Mouse (Mus musculus) adrenal gland, postnatal 10 days (tissue): ENCODE measurements around the gene Sugp1. TPM values are rescaled to one million over a fixed set of nuclear protein-coding genes. Genes with fewer than 3 reads are reported as not detected.
"Not testable (repeated sequence)": the region's sequence is repeated elsewhere in the genome, so short reads cannot be mapped to it uniquely, and the experiment has no call there.

Experiments
- DNase-seq: peaks from one replicate; pipeline ENCODE4 v3.0.0; 2021; ENCODE audit warnings: mixed read lengths
- long read RNA-seq, 2 experiments: library from polyadenylated mRNA; stranded (forward); transcript quantifications; one replicate each; pipeline ENCODE4 v2.0.0; 2021
- total RNA-seq, 2 experiments: library from RNA; stranded (reverse); gene quantifications; 2 replicates each; pipeline ENCODE4 v1.2.3; 2021

Gene Sugp1
- 10 to 100 TPM; 24.1 to 29.7 TPM for total RNA-seq
- long read RNA-seq, experiment 1, transcript Sugp1-201 (14 exons, 2,681 nt), result major isoform, 18 of 29 reads
- long read RNA-seq, experiment 1, partial matches to known transcripts, result 9 of 29 reads
- long read RNA-seq, experiment 1, other reads (novel, unspliced or antisense), result 2 of 29 reads
- long read RNA-seq, experiment 2, transcript Sugp1-201 (14 exons, 2,681 nt), result major isoform, 8 of 14 reads
- long read RNA-seq, experiment 2, partial matches to known transcripts, result 3 of 14 reads
- long read RNA-seq, experiment 2, other reads (novel, unspliced or antisense), result 3 of 14 reads

DNA sequence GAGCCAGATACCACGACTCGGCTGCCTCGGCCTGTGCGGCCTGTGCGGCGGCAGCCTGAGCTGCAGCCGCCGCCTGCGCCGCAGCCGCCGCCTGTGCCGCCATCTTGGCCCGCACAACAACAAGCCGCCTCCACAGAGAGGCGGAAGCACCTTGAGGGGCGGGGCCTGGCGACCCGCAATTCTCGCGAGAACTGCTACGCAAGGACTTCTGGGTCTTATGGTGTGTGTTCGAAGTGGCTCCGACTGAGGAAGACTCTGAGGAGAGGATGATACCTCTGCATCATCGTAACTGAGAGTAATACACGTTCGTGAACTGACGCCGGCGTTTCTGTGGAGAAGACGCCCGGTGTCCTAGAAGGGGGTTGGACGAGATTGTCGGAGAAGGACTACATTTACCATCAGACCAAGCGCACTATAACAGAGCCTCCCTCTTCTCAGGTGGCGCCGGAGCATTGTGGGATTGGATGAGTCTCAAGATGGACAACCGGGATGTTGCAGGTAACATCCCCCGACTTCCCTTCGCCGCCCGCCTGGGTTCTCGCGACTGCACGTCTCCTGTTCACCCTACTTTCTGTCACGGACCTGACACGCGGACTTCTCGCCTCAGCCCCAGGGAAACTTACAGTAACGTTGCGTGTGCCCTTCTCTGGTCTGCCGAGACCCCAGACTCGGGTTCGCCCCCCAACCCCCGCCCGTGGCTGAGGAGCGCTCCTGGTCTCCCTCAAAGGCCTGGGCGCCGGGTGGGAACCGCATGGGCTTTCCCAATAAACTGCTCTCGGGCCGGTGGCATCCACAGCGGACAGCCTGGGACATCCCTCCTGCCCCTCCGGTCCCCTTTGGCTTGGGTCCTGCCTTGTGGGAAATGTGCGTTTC, at the start of gene Sugp1, which contains the start of gene Mau2:
Gene Sugp1, plus strand, starts transcription at position 231 of the 873 bp plus-strand sequence.
Gene Mau2, minus strand, starts transcription at position 152 of the 873 bp plus-strand sequence.
- peak; percentile 97 for DNase-seq

DNA sequence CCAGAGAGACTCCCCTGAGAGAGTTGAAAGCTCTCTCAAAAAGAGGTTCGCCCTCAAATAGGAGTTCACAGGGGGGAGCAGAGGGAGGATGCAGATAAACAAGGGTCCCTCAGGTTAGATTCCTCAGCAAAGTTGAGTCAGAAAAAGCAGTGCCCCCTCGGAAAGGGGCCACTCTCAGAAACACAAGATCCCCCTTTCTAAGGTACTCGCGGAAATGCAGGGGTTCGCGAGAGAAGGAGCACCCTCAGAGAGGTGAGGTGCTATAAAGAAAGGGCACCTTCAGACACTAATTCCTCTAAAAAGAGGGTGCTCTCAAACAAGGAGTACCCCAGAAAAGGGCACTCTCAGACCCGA, 47.2 kb upstream of the Sugp1 start:
- DNase-seq, result no peak

DNA sequence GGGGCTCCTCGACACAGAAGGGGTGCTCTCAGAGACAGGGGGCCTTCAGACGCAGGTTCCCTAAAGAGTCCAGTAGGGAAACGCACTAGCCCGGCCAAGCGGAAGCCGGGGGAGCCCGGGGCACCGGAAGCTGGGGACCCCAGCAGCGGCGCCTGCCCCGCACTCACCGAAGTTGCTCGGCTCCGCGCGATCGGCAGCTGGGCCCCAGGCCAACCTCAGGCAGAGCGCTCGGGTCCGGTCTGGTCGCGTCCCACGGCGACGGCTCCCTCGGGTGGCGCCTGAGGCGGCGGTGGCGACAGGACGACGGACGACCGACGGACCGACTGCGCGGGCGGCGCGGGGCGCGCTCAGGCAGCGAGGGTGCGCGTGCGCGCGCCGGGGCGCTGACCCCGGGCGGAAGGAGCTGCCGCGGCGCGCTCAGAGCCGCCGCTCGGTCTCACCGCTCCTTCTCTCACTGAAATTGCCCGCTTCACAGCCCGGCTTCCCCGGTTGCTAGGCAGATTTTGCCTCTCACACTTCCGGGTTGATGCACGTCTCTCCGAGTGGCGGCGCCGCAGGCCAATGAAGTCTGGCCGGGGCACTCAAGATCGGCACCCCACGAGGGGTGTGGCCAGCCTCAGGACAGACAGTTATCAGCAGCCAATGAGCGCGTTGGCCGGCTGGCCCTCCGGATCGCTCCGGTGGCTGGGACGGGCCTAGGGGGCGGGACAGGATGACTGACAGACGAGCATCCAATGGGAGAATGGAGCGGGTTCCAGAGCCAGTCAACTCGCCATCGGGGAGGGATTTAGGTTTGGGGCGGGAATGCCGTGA, 46.6 kb upstream of the Sugp1 start, which contains the start of gene Gatad2a:
Gene Gatad2a, minus strand, starts transcription at position 609 of the 813 bp plus-strand sequence.
- peak; percentile 100 for DNase-seq

DNA sequence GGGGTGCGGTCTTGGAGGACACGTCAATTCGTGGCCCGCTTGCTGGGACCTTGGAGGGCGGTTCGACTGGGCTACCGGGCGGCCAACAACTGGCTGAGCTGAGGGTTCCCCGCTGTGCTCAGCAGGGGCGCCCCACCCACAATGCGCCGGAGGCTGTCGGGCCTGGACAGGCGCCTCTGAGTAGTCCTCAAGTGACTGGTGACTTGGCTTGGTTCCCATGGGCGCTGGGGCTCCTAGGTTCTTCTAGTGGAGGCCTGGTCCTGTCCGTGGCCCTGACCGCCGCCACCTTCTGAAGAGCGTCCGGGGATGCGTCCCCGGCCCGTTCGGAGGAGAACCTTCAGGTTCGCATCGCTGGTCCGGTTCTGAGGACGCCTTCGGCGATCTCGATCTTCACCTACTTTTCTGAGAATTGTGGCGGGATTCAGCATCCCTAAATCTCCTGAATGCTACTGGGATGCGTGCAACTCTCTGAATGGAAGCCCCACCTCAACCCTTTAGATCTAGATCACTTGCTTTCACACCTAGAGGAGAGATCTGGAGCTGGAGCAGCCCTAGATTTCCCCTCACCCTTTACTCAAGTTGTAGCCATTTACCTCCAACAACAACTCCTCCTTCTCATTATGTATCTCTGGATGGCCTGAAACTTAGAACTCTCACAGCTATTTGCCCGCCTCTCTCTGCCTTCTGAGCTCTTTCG, 45.9 kb upstream of the Sugp1 start:
- no peak for DNase-seq

DNA sequence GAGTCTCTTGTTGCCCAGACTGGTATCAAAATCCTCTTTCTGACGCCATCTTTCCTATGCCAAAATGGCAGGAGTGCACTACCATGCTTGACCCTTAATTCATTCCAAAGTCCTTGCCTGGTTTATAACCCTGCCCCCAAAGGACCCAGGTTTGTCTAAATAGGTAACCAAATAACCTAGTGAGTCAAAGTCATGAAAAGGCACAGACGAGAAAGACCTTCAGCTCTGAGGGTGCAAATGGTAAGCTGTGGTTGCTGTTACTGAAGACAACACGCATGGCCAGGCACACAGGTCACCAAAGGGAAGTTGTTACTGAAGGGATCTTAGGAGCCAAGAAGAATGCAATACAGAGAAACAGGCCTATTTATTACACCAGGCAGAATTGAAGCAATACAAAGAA, 43.9 kb upstream of the Sugp1 start:
- DNase-seq, result no peak

DNA sequence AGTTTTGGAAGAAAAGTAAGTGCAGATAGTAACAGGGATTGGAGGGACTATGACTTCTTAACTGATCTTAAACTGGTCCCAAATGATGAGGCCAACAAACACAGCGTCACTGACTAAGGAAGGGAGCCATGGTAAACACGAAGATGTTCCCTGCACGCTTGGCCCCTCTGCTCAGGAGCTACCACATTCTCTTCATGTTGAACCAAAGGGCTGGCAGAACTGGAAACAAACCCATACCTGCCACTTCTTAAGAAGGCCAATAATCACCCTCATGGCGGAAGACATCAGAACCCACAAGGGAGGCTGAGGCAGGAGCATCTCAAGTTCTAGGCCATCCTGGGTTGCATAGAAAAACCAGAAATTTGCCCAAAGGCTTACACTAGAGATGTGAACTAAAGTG, 43.4 kb upstream of the Sugp1 start:
- no peak for DNase-seq

DNA sequence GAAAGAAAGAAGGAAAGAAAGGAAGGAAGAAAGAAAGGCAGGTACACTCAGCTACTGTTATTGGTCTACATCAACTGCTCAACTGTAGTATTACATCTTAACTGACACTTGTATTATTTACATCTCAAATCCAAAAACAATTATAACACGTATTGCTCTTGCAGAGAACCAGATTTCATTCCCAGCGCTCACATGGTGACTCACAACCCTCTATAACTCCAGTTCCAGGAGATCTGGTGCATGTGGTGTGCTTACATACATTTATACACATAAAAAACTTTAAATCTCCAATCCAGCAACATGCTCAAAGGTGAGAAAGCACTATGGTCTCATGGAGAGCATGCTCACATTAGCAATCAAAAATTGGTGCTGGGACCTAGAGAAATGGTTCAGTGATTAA, 42.4 kb upstream of the Sugp1 start:
- DNase-seq, result no peak

DNA sequence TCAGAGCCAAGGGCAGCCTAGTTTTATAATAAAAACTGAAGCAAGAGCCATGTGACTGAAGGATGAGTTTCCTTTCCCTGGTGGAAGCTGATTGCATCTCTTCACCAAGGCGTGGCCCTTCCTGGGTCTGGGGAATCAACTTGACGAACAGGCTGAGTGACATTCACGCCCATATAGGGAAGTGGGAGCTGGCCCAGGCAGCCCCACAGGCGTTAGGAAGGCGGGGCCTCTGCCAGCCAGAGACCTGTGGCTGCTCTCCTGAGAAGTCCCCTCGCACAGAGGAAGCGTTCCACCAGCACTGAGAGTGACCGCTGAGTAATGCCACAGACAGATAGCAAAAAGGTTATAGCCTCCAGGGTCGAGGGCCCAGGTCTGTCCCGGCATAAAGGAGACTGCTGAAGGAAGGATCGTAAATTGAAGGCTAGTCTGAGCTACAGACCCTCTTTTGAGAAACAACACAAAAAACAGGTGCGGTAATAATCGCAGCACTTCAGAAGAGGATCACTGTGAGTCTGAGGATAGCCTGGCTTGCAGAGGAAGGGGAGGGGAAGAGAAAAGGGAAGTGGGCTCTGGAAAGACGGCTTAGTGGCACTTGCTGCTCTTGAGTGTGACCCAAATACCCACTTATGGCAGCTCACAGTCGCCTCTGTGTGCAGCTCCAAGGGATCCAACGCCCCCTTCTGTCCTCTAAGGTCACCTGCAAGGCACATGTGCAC, 41.3 kb upstream of the Sugp1 start:
- peak; percentile 64 for DNase-seq

DNA sequence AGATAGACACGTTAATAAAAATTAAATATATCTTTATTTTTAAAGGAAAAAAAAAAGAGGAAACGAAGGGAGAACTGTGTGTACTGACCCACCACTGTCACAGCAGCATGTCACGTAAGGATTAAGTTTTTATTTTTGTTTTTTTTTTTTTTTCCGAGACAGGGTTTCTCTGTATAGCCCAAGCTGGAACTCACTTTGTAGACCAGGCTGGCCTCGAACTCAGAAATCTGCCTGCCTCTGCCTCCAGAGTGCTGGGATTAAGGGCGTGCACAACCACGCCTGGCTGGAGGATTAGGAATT, 40.8 kb upstream of the Sugp1 start:
- not testable (repeated sequence) for DNase-seq

DNA sequence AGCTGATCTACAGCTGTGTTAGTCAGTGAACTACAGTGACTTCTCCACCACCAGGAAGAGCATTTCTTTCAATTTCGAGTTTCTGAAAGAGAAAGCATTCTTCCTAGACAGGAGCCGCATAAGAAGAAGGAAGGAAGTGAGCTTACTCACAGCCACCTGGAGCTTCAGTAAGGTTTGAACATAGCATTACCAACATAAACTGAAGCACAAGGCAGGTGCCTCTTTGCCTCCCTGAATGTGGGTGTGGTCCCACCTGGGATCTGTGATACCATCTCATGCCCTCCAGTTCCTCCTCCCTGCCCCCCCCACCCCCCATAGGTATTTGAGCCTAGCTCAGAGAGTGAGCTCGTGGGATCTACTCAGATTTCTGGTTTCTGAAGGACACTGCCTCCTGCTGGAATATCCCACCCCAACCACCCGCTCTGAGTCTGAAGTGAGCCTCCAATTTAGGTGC, 39.4 kb upstream of the Sugp1 start:
- DNase-seq, result no peak

DNA sequence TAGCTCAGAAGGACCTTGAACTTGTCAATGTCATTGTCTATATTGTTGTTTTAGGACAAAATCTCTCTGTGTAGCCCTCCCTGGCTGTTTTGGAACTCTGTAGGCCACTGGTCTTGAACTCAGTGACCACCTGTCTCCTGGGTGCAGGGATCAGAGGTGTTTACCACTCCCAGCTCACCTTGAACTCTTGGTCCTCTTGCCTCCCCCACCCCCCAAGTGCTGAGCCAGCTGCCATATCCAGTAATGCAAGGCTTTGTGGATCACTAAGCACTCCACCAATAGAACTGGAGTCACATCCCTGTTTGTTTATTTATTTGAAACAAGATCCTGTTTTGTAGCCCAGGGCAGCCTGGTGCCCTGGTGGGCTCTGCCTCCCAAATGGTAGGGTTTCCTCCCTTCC, 38.3 kb upstream of the Sugp1 start:
- DNase-seq, result no peak

DNA sequence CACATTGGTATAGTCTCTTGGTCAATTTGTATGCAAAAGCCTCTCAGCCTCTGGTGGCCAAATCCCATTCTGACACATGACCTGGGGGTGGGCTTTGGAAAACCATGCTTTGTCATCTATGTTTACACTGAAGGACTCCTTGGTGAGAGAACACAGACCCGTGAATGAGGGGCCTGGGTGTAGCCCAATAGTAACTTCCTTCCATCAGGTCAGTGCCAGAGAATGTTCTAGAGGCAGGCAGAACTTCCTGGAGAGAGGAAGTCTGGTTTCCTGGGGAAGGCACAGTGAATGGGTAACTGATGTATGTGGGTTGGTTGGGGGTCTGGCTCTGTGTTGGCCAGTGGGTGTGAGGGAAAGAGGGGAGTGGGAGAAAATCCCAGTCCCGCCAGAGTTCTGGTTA, 37.4 kb upstream of the Sugp1 start:
- DNase-seq, result no peak

DNA sequence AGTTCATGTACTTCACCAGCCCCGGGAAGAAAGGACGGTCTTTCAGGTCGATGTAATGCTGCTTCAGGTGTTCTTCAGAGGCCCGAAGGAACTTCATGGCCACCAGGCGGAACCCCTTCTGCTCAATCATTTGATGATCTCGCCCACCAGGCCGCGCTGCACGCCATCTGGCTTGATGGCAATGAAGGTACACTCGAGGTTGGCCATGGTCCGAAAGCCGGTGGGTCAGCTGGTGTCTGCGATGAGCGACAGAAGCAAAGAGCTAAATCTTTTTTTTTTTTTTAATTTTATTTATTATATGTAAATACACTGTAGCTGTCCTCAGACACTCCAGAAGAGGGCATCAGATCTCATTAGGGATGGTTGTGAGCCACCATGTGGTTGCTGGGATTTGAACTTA, 31.8 kb upstream of the Sugp1 start:
- not testable (repeated sequence) for DNase-seq

DNA sequence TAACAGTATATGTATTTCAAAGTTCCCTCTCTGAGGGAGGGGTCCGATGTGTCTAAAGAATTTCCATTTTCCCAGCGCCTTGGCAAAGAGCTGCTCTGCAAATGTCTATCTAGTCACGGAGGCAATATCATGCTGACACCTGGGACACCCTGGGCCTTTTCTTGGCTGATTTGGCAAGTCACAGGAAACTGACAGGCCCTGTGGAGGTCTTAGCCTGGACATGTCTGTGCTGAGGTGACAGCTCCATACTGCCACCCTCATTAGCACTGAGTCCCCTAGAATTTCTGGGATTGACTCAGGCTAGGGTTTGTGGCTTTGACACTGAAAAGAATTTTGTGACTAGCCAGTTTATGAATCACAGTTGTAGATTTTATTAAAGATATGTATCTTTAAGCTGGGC, 30.3 kb upstream of the Sugp1 start:
- no peak for DNase-seq

DNA sequence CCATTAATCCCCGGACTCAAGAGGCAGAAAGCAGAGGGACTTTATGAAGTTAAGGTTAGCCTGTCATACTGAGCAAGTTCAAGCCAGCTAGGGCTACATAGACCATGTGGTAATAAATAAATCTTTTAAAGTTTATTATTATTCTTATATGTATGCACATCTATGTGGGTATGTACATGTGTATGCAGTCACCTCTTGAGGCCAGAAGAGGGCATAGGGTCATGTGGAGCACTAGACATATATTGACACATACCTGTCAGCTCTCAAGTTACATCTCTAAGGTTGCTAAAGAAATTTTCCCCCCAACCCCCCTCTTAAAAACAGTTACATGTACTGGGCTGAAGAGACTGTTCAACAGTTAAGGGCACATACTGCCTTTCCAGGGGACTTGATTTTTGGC, 29.9 kb upstream of the Sugp1 start:
- DNase-seq, result no peak

DNA sequence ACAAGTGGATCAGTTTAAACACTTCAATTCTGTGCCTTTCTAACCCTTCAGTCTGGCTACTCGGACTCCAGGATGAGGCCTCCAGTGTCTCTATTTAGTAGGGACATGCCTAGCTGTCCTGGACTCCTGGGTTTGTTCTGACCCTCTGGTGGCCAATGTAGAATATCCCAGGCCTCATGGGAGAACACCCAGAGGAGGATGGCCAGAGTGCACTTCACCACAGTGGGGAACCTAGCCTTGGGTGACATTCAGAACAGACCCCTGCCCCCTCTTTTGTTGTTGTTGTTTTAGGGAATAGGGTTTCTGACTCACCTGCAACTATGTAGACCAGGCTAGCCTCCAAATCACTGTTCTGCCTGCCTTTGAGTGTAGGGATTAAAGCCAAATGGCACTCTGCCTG, 27.6 kb upstream of the Sugp1 start:
- no peak for DNase-seq

DNA sequence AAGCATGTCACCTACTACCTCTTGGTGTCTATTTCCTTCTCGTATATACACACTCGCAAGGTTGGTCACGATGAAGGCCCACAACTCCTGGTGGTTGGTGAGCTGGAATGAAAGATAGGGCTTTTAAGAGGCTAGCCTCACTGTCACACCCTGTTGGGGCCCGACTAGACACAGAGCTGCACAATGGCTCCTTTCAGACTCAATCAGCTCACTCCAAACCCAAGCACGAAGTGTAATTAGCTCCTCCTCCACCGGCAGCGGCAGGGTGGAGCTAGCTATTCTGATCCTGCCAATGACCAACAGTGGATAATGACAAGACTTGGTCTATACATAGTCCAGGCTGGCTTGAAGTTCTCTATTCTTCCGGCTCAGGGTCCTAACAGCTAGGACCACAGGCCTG, 19.0 kb upstream of the Sugp1 start:
- no peak for DNase-seq

DNA sequence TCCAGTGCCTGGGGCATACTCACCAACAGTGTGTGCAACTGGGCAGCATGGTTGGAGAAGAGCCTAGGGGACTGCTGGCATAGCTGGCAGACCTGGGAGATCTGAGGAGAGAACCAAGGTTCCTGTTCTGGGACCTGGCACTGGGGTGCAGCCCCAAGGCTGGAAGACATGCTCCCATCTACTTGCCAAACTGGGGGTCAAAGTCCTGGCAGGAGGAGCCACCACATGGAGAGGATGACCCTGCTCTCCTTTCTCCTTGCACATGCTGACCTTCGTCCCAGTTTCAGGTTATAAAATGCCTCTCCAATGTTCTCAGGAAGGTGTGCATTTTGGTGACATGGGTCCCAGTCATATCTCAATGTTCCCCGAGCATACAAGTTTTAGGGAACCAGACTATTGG, 16.5 kb upstream of the Sugp1 start:
- no peak for DNase-seq

DNA sequence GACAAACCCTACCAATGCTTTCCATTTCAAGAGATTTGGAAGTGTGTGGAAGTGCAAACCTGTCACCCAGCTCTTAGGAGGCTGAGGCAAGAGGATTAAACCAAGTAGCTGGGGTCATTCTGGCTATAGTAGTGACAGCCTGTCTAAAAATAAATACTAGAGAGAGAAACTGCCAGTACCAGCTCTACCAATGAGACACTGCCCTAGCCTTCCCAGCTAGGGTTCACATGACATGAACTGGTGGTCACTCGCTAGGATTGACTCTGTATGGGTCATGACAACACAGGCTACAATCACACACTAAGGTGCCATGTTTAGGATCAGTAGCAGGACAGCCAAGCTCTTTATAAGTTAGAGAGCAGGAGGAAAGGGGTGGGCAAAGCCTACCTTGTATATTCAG, 12.4 kb upstream of the Sugp1 start:
- DNase-seq, result no peak

DNA sequence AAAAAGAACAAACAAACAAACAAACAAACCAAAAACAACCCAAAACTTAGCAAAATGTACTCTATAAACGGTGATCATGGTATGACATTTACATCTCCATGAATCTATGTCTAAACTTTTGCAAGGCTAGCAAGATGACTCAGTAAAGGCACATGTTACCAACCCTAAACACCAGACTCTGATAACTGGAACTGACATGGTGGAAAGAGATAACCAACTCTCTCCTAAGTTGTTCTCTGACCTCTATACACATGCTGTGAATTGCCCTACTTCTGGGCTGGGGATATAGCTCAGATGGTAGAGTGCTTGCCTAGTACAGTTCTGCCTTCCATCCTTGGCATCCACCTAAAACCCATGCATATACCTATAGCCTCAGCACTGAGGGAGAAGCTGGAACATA, 4.6 kb upstream of the Sugp1 start:
- no peak for DNase-seq

DNA sequence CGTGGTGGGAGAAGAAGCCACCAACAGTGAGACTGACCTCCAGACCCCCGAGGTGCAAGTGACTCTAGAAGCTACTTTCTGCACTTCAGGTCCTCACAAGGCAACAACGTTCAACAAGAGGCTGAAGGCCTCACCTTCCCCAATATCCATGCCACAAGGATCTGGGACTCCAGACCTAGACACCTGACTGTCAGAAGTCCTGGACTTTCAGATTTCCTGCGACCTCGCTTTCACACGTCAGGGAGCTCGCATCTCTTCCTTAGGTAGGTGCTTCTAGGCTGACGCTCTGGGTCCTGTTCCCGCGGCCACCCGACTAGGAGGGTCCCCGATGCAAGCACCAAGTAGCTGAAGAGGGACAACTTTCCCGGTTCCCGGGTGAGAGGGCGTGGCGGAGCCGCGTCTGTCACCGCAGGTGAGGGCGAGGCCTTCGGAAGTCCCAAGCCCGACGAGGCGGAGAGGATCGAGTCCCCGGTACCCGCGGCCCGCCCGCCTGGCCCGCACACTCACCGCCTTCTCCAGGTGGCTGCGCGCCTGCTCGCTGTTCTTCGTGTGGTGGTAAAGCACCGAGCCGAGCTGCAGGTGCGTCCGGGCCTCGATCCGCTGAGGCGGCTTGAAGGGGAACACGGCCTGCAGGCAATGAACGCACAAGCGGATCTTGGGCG, 597 bp upstream of the Sugp1 start:
- DNase-seq, result no peak
